Mouse (Mus musculus) mesoderm, embryonic 11.5 days (tissue): ENCODE measurements around the gene Mto1.
"Not testable (repeated sequence)": the region's sequence is repeated elsewhere in the genome, so short reads cannot be mapped to it uniquely, and the experiment has no call there.

Experiments
- DNase-seq: peaks from one replicate; pipeline ENCODE4 v3.0.0-alpha.2; 2012; ENCODE audit warnings: low read depth, low spot score

Gene Mto1

GRCm38 (mm10) chr9:78506002-78506721, 58.2 kb downstream of the Mto1 start:
- no peak for DNase-seq

GRCm38 (mm10) chr9:78506722-78507077, 58.7 kb downstream of the Mto1 start:
- DNase-seq, result no peak

GRCm38 (mm10) chr9:78508106-78508786, 60.2 kb downstream of the Mto1 start:
- DNase-seq, result no peak

- DNase-seq, result no peak
Observed at GRCm38 (mm10) chr9:78511705-78512104, 63.7 kb downstream of the Mto1 start.

GRCm38 (mm10) chr9:78513776-78514500, 65.9 kb downstream of the Mto1 start:
- DNase-seq, result no peak

GRCm38 (mm10) chr9:78514681-78515080, 66.7 kb downstream of the Mto1 start:
- no peak for DNase-seq

- no peak for DNase-seq
Observed at GRCm38 (mm10) chr9:78516125-78516524, 68.1 kb downstream of the Mto1 start.

- DNase-seq, result not testable (repeated sequence)
Observed at GRCm38 (mm10) chr9:78517237-78517636, 69.2 kb downstream of the Mto1 start.

GRCm38 (mm10) chr9:78520127-78520779, 72.2 kb downstream of the Mto1 start:
- peak; percentile 96 for DNase-seq

GRCm38 (mm10) chr9:78520780-78521601, 73.0 kb downstream of the Mto1 start:
- peak; percentile 67 for DNase-seq

- DNase-seq, result peak; percentile 46
Observed at GRCm38 (mm10) chr9:78521689-78522088, 73.7 kb downstream of the Mto1 start.
